Mouse (Mus musculus) liver, embryonic 12.5 days (tissue): Measurements from ENCODE around the gene 3100002H09Rik. TPM values are rescaled to one million over a fixed set of nuclear protein-coding genes. Genes with fewer than 3 reads are reported as not detected.

Experiments
- ATAC-seq: fragments of 200-750 bp; cut with Nextera tagmentation; 2 replicates; pipeline ENCODE4 v1.8.0; 2017; ENCODE audit warnings: moderate number of reproducible peaks, mild to moderate bottlenecking, moderate library complexity
- H3K27ac ChIP-seq: fragments of 300-500 bp; sonication (generic); 2 replicates; pipeline ENCODE4 v1.5.1; 2016; ENCODE audit warnings: mild to moderate bottlenecking
- H3K27me3 ChIP-seq: fragments of 300-500 bp; sonication (generic); replicated peaks from 2 replicates; pipeline ENCODE4 v1.6.1; 2016; ENCODE audit warnings: mild to moderate bottlenecking, moderate library complexity
- H3K36me3 ChIP-seq: fragments of 300-500 bp; sonication (generic); 2 replicates; pipeline ENCODE4 v1.6.1; 2016; ENCODE audit warnings: mild to moderate bottlenecking, moderate library complexity
- H3K4me1 ChIP-seq: fragments of 300-500 bp; sonication (generic); 2 replicates; pipeline ENCODE4 v1.6.1; 2016
- H3K4me2 ChIP-seq: fragments of 300-500 bp; sonication (generic); 2 replicates; pipeline ENCODE4 v1.6.1; 2016; ENCODE audit warnings: mild to moderate bottlenecking, moderate library complexity
- H3K4me3 ChIP-seq: fragments of 300-500 bp; sonication (generic); 2 replicates; pipeline ENCODE4 v1.5.1; 2016; ENCODE audit warnings: mild to moderate bottlenecking, moderate library complexity
- H3K9ac ChIP-seq: fragments of 300-500 bp; sonication (generic); 2 replicates; pipeline ENCODE4 v1.6.1; 2016; ENCODE audit warnings: mild to moderate bottlenecking, moderate library complexity
- H3K9me3 ChIP-seq: fragments of 300-500 bp; sonication (generic); replicated peaks from 2 replicates; pipeline ENCODE4 v1.6.1; 2016; ENCODE audit warnings: mild to moderate bottlenecking, moderate library complexity
- WGBS: fragments of 180-500 bp; shearing (Covaris S2); methylation state at CpG from one replicate; pipeline ENCODE4 v1.1.7; 2016; ENCODE audit not compliant: insufficient replicate concordance; 5-methylcytosine and 5-hydroxymethylcytosine counted together
- polyA plus RNA-seq: library from polyadenylated mRNA; unstranded; fragments of >200 nt; fragmentation: Nextera tagmentation; extraction: Ambion mirVana; gene quantifications from 2 replicates; pipeline ENCODE4 v1.2.1, GENCODE M21; 2016

3100002H09Rik gene
- polyA plus RNA-seq, 1 experiment from 2014 or later, result not detected

DNA sequence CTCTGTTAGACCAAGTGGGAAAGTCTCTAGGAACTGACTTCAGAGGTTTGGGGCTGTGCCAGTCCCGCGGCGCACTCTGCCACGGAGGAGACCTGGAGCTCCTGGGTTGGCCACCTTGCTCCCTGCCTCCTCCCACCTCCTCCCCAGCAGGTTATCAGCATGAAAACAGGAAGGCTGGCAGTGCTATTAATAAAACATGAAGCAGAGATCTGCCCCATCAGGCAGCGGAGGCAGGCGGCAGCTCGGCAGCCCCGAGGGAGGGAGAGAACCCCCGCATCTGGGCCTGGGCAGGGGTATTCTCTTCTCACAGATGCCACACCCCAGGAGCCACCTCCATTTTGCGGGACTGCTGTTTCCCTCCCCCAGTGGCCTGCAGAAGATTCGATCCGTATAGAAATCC lies 29.1 kb upstream of the 3100002H09Rik start:
- H3K36me3 ChIP-seq, result no peaks in the 10 kb centered on the region
- H3K4me2 ChIP-seq, result no peak overlapping the region
- H3K27ac ChIP-seq, result no peak overlapping the region
- H3K9me3 ChIP-seq, result no peaks in the 10 kb centered on the region
- peaks cover 13% of the 10 kb centered on the region for H3K4me1 ChIP-seq
- no peak overlapping the region for H3K9ac ChIP-seq
- peaks cover 90% of the 10 kb centered on the region for H3K27me3 ChIP-seq
- ATAC-seq, result no peak
- H3K4me3 ChIP-seq, result no peak overlapping the region
- 18% methylated on average over 12 of the region's 12 CpGs for WGBS

DNA sequence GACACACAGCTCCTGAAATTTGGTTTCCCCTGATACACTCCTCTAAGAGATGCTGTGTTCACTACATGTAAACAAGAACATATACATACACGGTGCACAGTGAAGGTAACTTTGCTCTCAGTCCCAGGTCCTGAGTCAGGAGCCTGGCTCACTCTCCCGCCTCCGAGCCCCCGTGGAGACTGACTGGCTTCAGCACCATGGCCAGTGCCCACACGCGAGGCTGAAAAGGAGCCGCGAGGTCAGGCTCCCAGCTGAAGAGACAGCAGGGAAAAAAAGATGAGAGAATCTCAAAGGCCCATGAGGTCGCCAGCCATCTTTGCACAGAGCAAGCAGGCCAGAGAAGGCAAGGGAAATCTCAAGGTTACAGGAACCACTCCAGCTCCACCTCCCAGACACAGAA lies 22.7 kb upstream of the 3100002H09Rik start:
- H3K4me1 ChIP-seq, result no peaks in the 10 kb centered on the region
- no peak overlapping the region for H3K9ac ChIP-seq
- H3K27ac ChIP-seq, result no peak overlapping the region
- H3K4me3 ChIP-seq, result no peak overlapping the region
- H3K36me3 ChIP-seq, result no peaks in the 10 kb centered on the region
- H3K9me3 ChIP-seq, result no peaks in the 10 kb centered on the region
- H3K4me2 ChIP-seq, result no peak overlapping the region
- no peak for ATAC-seq
- H3K27me3 ChIP-seq, result peaks cover 65% of the 10 kb centered on the region
- WGBS, result 3% methylated on average over 9 of the region's 9 CpGs

DNA sequence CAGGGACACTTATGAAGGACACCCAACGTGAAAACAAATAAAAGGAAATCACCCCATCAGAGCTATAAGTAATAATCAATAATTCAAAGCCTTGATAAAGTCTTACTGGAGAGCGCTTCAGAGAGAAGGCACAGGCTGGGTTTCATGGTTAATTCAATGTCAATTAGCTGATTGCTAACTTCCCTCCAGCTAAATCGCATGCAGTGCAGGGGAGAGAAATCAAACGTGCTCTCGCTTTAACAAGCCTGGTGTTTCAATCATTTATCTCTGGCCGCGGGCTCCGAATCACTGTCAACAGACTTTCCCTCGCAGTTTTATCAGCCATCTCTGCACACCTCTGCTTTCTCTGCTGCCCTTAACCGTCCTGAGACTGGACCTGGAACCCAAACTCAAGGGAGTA lies 22.3 kb upstream of the 3100002H09Rik start:
- 58% methylated on average over 10 of the region's 10 CpGs for WGBS
- H3K4me2 ChIP-seq, result no peak overlapping the region
- no peak overlapping the region for H3K27ac ChIP-seq
- H3K9ac ChIP-seq, result no peak overlapping the region
- no peaks in the 10 kb centered on the region for H3K36me3 ChIP-seq
- ATAC-seq, result no peak
- no peaks in the 10 kb centered on the region for H3K4me1 ChIP-seq
- H3K27me3 ChIP-seq, result peaks cover 60% of the 10 kb centered on the region
- no peak overlapping the region for H3K4me3 ChIP-seq
- H3K9me3 ChIP-seq, result no peaks in the 10 kb centered on the region

DNA sequence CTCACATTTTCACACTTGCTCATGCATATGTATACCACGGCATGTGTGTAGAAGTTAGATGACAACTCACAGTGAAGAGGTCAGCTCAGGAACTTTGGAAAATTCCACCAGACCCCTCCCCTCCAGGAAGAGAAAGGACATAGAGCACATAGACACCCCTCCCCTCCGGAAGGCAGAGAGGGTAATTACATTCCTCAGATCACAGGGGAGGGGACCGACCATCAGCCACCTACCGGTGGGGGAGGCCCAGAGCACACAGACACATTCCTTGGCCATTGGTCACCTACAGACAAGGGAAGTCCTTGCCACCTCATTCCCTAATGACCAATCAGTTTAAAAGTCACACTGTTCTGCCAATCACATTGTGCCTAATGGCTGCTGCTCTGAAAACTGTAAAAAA lies 20.9 kb upstream of the 3100002H09Rik start:
- Histone ChIP-seq H3K4me1 (no peaks in the 10 kb centered on the region), H3K4me3 (no peak overlapping the region), H3K9me3 (no peaks in the 10 kb centered on the region), H3K9ac (no peak overlapping the region), H3K27me3 (peaks cover 47% of the 10 kb centered on the region), H3K36me3 (no peaks in the 10 kb centered on the region), H3K27ac (no peak overlapping the region), H3K4me2 (no peak overlapping the region)
- 45% methylated on average over 4 of the region's 4 CpGs for WGBS
- no peak for ATAC-seq

DNA sequence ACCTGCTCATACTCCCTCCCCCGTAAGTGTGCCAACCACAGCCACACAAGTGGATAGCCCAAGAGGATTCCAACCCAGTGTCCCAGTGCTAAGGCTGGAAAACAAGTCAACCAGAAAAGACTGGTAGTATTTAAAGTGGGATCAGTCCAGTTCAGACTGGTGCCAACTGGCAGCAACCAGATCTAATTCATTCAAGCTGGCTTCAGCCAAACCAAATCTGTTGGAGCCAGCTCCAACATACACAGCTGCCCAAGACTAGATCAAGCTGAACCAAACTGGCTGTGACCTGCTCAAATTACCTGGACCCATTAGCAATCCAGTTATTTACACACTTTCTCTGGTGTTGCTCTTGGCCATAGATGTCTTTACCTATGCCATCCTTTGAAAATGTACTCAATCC lies 16.2 kb upstream of the 3100002H09Rik start:
- Histone ChIP-seq H3K27me3 (peaks cover 43% of the 10 kb centered on the region), H3K27ac (no peak overlapping the region), H3K36me3 (no peaks in the 10 kb centered on the region), H3K9ac (no peak overlapping the region), H3K4me3 (no peak overlapping the region), H3K4me2 (no peak overlapping the region), H3K4me1 (peaks cover 11% of the 10 kb centered on the region), H3K9me3 (no peaks in the 10 kb centered on the region)
- 93% methylated on average over 1 of the region's 1 CpGs for WGBS
- ATAC-seq, result no peak

DNA sequence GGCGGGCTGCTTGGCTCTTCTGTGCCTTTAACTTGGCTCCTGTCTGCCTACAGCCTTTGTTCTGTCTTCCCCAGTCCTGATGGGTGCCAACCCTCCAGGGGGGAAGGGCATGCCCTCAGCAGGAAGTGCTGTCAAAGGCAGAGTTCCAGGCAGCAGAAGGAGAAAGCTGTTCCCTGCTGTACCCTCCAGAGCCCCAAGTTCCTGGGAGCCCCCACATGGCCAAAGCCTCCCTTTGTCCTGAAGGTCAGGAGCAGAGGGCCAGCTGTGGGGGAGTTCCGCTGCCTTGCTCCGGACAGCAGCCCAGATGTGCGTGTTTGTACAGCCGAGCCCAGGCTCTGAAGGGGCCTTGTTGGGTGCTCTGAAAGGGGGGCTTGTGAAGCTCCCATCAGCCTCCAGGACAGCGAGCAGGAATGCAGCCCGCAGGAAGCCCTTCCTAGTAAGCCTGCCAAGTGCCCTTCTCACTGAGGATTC lies 13.5 kb upstream of the 3100002H09Rik start:
- H3K4me1 ChIP-seq, result peaks cover 11% of the 10 kb centered on the region
- no peak overlapping the region for H3K9ac ChIP-seq

DNA sequence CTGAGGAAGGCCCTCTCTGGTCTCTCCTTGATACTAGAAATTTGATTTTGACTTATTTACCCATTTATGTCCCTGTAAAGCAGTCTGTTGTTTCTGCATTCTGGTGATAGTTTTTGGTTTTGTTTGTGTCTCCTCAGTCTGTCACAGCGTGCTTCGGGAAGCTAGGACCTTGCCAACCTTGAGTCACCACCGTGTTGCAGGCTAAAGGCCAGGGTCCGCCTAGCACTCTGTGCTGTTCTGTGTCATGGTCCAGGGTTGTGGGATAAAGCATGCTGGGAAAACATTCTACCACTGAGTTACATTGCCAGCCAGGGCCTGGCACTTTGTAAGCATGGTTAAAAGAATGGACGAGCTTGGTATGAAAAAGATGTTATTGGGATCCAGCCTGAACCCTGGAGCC lies 12.0 kb upstream of the 3100002H09Rik start:
- Histone ChIP-seq H3K4me2 (no peak overlapping the region), H3K9ac (no peak overlapping the region), H3K36me3 (no peaks in the 10 kb centered on the region), H3K27me3 (peaks cover 78% of the 10 kb centered on the region), H3K4me3 (no peak overlapping the region), H3K9me3 (no peaks in the 10 kb centered on the region), H3K27ac (no peak overlapping the region), H3K4me1 (peaks cover 11% of the 10 kb centered on the region)
- ATAC-seq, result no peak
- 79% methylated on average over 5 of the region's 5 CpGs for WGBS

More for the DNA sequence above, 13.5 kb upstream of the 3100002H09Rik start:
- Histone ChIP-seq H3K9me3 (no peaks in the 10 kb centered on the region), H3K4me2 (no peak overlapping the region), H3K4me3 (no peak overlapping the region), H3K27ac (no peak overlapping the region), H3K36me3 (no peaks in the 10 kb centered on the region), H3K27me3 (peaks cover 64% of the 10 kb centered on the region)
- ATAC-seq, result no peak
- WGBS, result 51% methylated on average over 7 of the region's 7 CpGs

DNA sequence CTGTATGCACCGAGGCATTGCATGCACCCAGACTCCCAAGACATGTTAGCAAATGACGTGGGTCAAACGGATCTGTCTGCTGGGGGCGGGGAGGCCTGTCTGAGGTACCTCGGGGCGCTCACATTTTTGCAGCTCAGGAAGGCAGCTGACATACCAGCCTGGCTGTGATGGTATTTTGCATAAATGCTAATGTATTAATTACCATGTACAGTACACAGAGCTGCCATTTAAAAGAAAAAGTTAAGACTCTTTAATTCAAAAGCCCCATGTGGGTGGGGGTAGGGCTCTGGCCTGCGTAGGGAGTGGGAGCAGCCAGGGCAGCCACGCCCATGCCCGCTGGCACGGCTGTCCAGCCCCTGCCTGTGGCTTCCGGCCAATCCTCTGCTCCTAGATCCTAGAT lies 10.8 kb upstream of the 3100002H09Rik start:
- ATAC-seq, result no peak
- peaks cover 90% of the 10 kb centered on the region for H3K27me3 ChIP-seq
- 57% methylated on average over 11 of the region's 11 CpGs for whole genome bisulfite sequencing

DNA sequence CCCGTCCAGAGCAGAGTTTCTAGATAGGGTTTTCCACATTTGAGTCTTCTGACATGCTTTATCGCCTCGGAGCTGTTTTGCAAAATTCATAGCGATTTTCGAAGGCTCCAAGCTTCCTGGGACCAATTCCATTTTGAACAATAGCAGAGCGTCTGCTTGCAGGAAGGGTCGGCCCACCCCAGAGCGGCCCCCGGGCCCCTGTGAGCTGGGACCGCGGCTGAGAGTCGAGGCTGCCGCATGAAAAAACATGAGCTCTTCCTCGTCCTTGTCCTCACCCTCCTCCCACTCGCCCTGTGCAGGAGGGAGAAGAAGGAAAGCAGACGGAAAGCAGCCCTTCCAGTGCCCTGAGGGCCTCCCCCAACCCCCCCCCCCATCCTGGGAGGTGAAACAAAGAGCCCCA lies 8.0 kb upstream of the 3100002H09Rik start:
- no peak overlapping the region for H3K27ac ChIP-seq
- WGBS, result 12% methylated on average over 16 of the region's 16 CpGs
- ATAC-seq, result no peak
- H3K36me3 ChIP-seq, result no peaks in the 10 kb centered on the region
- H3K27me3 ChIP-seq, result peaks cover 91% of the 10 kb centered on the region
- no peaks in the 10 kb centered on the region for H3K4me1 ChIP-seq
- H3K9ac ChIP-seq, result no peak overlapping the region
- H3K4me3 ChIP-seq, result no peak overlapping the region
- H3K9me3 ChIP-seq, result no peaks in the 10 kb centered on the region
- H3K4me2 ChIP-seq, result no peak overlapping the region

More for the DNA sequence above, 10.8 kb upstream of the 3100002H09Rik start:
- H3K9ac ChIP-seq, result no peak overlapping the region
- no peak overlapping the region for H3K27ac ChIP-seq
- no peak overlapping the region for H3K4me3 ChIP-seq
- peaks cover 11% of the 10 kb centered on the region for H3K4me1 ChIP-seq
- no peak overlapping the region for H3K4me2 ChIP-seq
- H3K9me3 ChIP-seq, result no peaks in the 10 kb centered on the region
- H3K36me3 ChIP-seq, result no peaks in the 10 kb centered on the region

DNA sequence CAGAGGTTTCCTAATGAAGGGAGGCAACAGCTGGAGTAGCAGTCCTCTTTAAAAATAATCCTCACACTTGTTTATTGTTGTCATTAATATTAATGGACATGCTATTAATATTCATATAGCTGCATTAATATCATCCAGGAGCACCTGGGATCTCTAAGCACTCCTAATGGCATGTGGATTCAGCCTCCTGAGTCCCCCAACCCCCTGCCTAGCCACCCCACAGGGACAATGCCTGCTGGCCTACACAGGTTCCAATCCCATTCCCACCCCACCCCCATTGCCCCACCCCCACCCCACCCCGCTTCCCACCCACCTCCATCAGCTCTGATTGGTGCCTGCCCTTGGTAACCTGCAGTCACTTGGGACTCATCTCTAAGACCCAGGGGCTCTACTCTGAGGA lies 6.0 kb upstream of the 3100002H09Rik start:
- H3K4me2 ChIP-seq, result no peak overlapping the region
- 29% methylated on average over 1 of the region's 1 CpGs for WGBS
- H3K4me1 ChIP-seq, result peaks cover 6% of the 10 kb centered on the region
- H3K36me3 ChIP-seq, result no peaks in the 10 kb centered on the region
- peaks cover 95% of the 10 kb centered on the region for H3K27me3 ChIP-seq
- H3K9ac ChIP-seq, result no peak overlapping the region
- no peaks in the 10 kb centered on the region for H3K9me3 ChIP-seq
- H3K27ac ChIP-seq, result no peak overlapping the region
- no peak overlapping the region for H3K4me3 ChIP-seq
- ATAC-seq, result no peak

DNA sequence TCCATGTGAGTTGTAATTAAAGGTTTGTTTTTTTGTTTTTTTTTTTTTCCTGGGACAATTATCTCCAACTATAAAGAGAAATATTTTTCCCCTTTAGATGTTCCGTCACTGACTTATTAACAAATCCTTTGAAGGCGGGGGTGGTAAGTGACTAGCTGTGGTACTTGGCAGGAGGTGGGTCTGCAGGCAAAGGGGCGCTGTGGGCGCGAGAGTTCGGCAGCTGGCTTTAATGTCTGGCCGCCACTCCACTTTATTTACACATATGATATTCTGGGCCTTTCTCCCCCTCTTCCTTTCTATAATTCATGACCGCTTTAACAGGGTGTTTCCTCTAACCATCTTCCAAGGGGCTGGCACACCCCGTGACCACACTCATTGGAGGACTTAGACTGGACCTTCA lies 5.4 kb upstream of the 3100002H09Rik start:
- H3K27ac ChIP-seq, result no peak overlapping the region
- H3K9me3 ChIP-seq, result no peaks in the 10 kb centered on the region
- no peak overlapping the region for H3K4me3 ChIP-seq
- no peak for ATAC-seq
- no peak overlapping the region for H3K9ac ChIP-seq
- WGBS, result 64% methylated on average over 9 of the region's 9 CpGs
- peaks cover 9% of the 10 kb centered on the region for H3K4me1 ChIP-seq
- peaks cover 92% of the 10 kb centered on the region for H3K27me3 ChIP-seq
- no peaks in the 10 kb centered on the region for H3K36me3 ChIP-seq
- no peak overlapping the region for H3K4me2 ChIP-seq

DNA sequence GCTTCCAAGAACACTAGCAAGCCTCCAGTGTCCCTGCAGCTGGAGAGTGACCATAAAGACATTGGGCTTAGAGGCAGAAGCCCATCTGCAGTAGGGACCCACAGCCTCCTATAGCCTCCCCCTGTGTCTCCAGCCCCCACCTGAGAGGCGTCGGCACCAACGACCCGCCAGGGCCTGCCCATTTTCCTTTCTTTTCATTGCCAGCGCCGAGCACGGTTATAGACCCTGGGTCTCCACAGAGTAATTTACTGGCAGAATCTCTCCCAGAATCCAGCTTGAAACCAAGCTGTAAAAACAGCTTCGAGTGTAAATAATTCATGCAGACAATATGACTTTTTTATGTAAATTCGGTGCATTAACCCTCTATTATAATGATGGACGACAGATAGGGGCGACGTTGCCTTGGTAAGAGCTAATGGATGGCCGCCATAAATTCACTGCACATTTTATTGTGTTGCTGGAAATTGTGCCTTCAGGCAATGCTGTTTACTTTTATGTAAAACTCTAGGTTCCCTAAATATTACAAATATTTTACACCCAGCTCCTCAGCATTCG lies 4.9 kb upstream of the 3100002H09Rik start:
- H3K36me3 ChIP-seq, result no peaks in the 10 kb centered on the region
- peaks cover 87% of the 10 kb centered on the region for H3K27me3 ChIP-seq
- H3K27ac ChIP-seq, result no peak overlapping the region
- no peak overlapping the region for H3K4me3 ChIP-seq
- no peak overlapping the region for H3K4me2 ChIP-seq
- WGBS, result 59% methylated on average over 14 of the region's 14 CpGs
- H3K9ac ChIP-seq, result no peak overlapping the region
- no peak for ATAC-seq
- H3K4me1 ChIP-seq, result peaks cover 9% of the 10 kb centered on the region
- H3K9me3 ChIP-seq, result no peaks in the 10 kb centered on the region

DNA sequence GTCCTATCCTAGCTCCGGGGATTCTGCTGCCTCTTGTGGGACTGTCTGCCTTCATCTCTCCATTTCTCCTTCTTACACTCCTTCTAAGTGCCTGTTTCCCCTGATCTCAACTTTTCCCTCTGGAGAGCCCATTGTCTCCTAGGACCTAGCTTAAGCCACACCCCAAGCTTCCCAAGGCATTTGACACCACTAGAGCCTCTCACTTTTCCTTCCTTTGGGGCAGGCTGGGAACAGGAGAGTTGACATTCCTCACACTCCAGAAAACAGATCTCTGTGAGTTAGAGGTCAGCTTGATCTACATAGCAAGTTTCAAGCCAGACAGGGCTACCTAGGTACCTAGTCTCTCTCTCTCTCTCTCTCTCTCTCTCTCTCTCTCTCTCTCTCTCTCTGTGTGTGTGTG lies 3.6 kb upstream of the 3100002H09Rik start:
- peaks cover 14% of the 10 kb centered on the region for H3K4me1 ChIP-seq
- 11% methylated on average over 1 of the region's 1 CpGs for WGBS
- no peak overlapping the region for H3K27ac ChIP-seq
- no peaks in the 10 kb centered on the region for H3K36me3 ChIP-seq
- no peak overlapping the region for H3K4me3 ChIP-seq
- no peak overlapping the region for H3K9ac ChIP-seq
- H3K27me3 ChIP-seq, result peaks cover 74% of the 10 kb centered on the region
- no peak overlapping the region for H3K4me2 ChIP-seq
- no peak for ATAC-seq
- no peaks in the 10 kb centered on the region for H3K9me3 ChIP-seq
